Mouse (Mus musculus) midbrain, embryonic 13.5 days (tissue): ENCODE measurements at regions not wholly inside any gene's neighbourhood (a gene's known extent, or its start where the extent isn't known, plus 50 kb on each side); places are given as distances from the start of the nearest gene placed in this dataset.
"Not testable (repeated sequence)": the region's sequence is repeated elsewhere in the genome, so short reads cannot be mapped to it uniquely, and the experiment has no call there.

ENCODE experiments used
- ATAC-seq: fragments of 200-750 bp; cut with Nextera tagmentation; 2 replicates; pipeline ENCODE4 v1.8.0; 2017; ENCODE audit warnings: mild to moderate bottlenecking, moderate TSS enrichment, moderate library complexity
- H3K27ac ChIP-seq: fragments of 300-500 bp; sonication (generic); 2 replicates; pipeline ENCODE4 v1.5.1; 2015; ENCODE audit warnings: inconsistent platforms, mild to moderate bottlenecking, moderate library complexity
- H3K27me3 ChIP-seq: fragments of 300-500 bp; sonication (generic); 2 replicates; pipeline ENCODE4 v1.6.1; 2015; ENCODE audit warnings: mild to moderate bottlenecking, inconsistent platforms
- H3K36me3 ChIP-seq: fragments of 300-500 bp; sonication (generic); 2 replicates; pipeline ENCODE4 v1.6.1; 2015; ENCODE audit warnings: mild to moderate bottlenecking, inconsistent platforms
- H3K4me1 ChIP-seq: fragments of 300-500 bp; sonication (generic); replicated peaks from 2 replicates; pipeline ENCODE4 v1.6.1; 2015; ENCODE audit warnings: inconsistent platforms
- H3K4me2 ChIP-seq: fragments of 300-500 bp; sonication (generic); replicated peaks from 2 replicates; pipeline ENCODE4 v1.6.1; 2015; ENCODE audit warnings: moderate library complexity, mild to moderate bottlenecking, inconsistent platforms
- H3K4me3 ChIP-seq: fragments of 300-500 bp; sonication (generic); replicated peaks from 2 replicates; pipeline ENCODE4 v1.5.1; 2015; ENCODE audit warnings: mild to moderate bottlenecking, inconsistent platforms
- H3K9ac ChIP-seq: fragments of 300-500 bp; sonication (generic); replicated peaks from 2 replicates; pipeline ENCODE4 v1.6.1; 2015; ENCODE audit warnings: mild to moderate bottlenecking, inconsistent platforms
- H3K9me3 ChIP-seq: fragments of 300-500 bp; sonication (generic); 2 replicates; pipeline ENCODE4 v1.6.1; 2016; ENCODE audit warnings: mild to moderate bottlenecking, inconsistent platforms
- WGBS: fragments of 180-500 bp; shearing (Covaris S2); methylation state at CpG from one replicate; pipeline ENCODE4 v1.1.7; 2015; 5-methylcytosine and 5-hydroxymethylcytosine counted together

GRCm38 (mm10) chr1:5220668-5221408, 413.1 kb downstream of the Gm37988 start:
- ATAC-seq: 0 out of 2 replicates have a peak, but pooled peaks have one; percentile 20
- no peaks in the 10 kb centered on the region for H3K9me3 ChIP-seq
- no peaks in the 10 kb centered on the region for H3K4me1 ChIP-seq
- no peaks in the 10 kb centered on the region for H3K36me3 ChIP-seq
- no peaks in the 10 kb centered on the region for H3K27me3 ChIP-seq
- H3K4me2 ChIP-seq: no peak overlapping the region
- no peak overlapping the region for H3K9ac ChIP-seq
- 63% methylated on average over 3 of the region's 3 CpGs for WGBS
- H3K27ac ChIP-seq: no peak overlapping the region
- H3K4me3 ChIP-seq: no peak overlapping the region

GRCm38 (mm10) chr1:5227866-5228265, 420.2 kb downstream of the Gm37988 start:
- H3K9me3 ChIP-seq: no peaks in the 10 kb centered on the region
- no peak for ATAC-seq
- H3K4me2 ChIP-seq: no peak overlapping the region
- peaks cover 10% of the 10 kb centered on the region for H3K4me1 ChIP-seq
- 16% methylated on average over 6 of the region's 6 CpGs for WGBS
- H3K27me3 ChIP-seq: no peaks in the 10 kb centered on the region; the same call in 1 of the 2 replicates
- no peaks in the 10 kb centered on the region for H3K36me3 ChIP-seq
- no peak overlapping the region for H3K27ac ChIP-seq
- no peak overlapping the region for H3K9ac ChIP-seq
- H3K4me3 ChIP-seq: no peak overlapping the region

- H3K9ac ChIP-seq: no peak overlapping the region
- peaks cover 13% of the 10 kb centered on the region for H3K4me1 ChIP-seq
- 94% methylated on average over 5 of the region's 5 CpGs for WGBS
- H3K4me3 ChIP-seq: no peak overlapping the region
- H3K4me2 ChIP-seq: no peak overlapping the region
- no peaks in the 10 kb centered on the region; the same call in 1 of the 2 replicates for H3K27me3 ChIP-seq
- H3K27ac ChIP-seq: no peak overlapping the region
- H3K9me3 ChIP-seq: no peaks in the 10 kb centered on the region
- no peaks in the 10 kb centered on the region for H3K36me3 ChIP-seq
- ATAC-seq: no peak
Measured at GRCm38 (mm10) chr1:5231218-5231617, 423.5 kb downstream of the Gm37988 start.

GRCm38 (mm10) chr1:5231961-5232846, 424.5 kb downstream of the Gm37988 start:
- peaks cover 13% of the 10 kb centered on the region for H3K4me1 ChIP-seq
- H3K36me3 ChIP-seq: no peaks in the 10 kb centered on the region
- no peak overlapping the region for H3K9ac ChIP-seq
- H3K27me3 ChIP-seq: no peaks in the 10 kb centered on the region; the same call in 1 of the 2 replicates
- ATAC-seq: peak; percentile 53
- H3K9me3 ChIP-seq: no peaks in the 10 kb centered on the region
- no peak overlapping the region for H3K4me3 ChIP-seq
- 12% methylated on average over 4 of the region's 4 CpGs for WGBS
- no peak overlapping the region for H3K27ac ChIP-seq
- no peak overlapping the region for H3K4me2 ChIP-seq

- no peak overlapping the region for H3K4me3 ChIP-seq
- no peaks in the 10 kb centered on the region for H3K36me3 ChIP-seq
- peaks cover 13% of the 10 kb centered on the region for H3K4me1 ChIP-seq
- H3K27ac ChIP-seq: no peak overlapping the region
- H3K9ac ChIP-seq: no peak overlapping the region
- no peak overlapping the region for H3K4me2 ChIP-seq
- no peaks in the 10 kb centered on the region for H3K9me3 ChIP-seq
- H3K27me3 ChIP-seq: no peaks in the 10 kb centered on the region; the same call in 1 of the 2 replicates
- peak; percentile 96 for ATAC-seq
- 3% methylated on average over 1 of the region's 1 CpGs for WGBS
Measured at GRCm38 (mm10) chr1:5232847-5233245, 425.2 kb downstream of the Gm37988 start.

GRCm38 (mm10) chr1:5243186-5243585, 435.5 kb downstream of the Gm37988 start:
- 92% methylated on average over 3 of the region's 3 CpGs for whole genome bisulfite sequencing

GRCm38 (mm10) chr1:5260874-5261273, 453.2 kb downstream of the Gm37988 start:
- not testable (repeated sequence) for H3K9me3 ChIP-seq, H3K4me3 ChIP-seq, H3K4me2 ChIP-seq, H3K27me3 ChIP-seq, H3K36me3 ChIP-seq, H3K9ac ChIP-seq, ATAC-seq, H3K27ac ChIP-seq, H3K4me1 ChIP-seq
- WGBS: 74% methylated on average over 6 of the region's 6 CpGs

More at GRCm38 (mm10) chr1:5243186-5243585, 435.5 kb downstream of the Gm37988 start:
- H3K4me2 ChIP-seq: no peak overlapping the region
- H3K4me3 ChIP-seq: no peak overlapping the region
- no peaks in the 10 kb centered on the region for H3K27me3 ChIP-seq
- H3K9ac ChIP-seq: no peak overlapping the region
- H3K9me3 ChIP-seq: no peaks in the 10 kb centered on the region
- no peaks in the 10 kb centered on the region for H3K36me3 ChIP-seq
- ATAC-seq: no peak
- H3K27ac ChIP-seq: no peak overlapping the region
- H3K4me1 ChIP-seq: no peaks in the 10 kb centered on the region

GRCm38 (mm10) chr1:5261297-5261696, 453.6 kb downstream of the Gm37988 start:
- not testable (repeated sequence) for H3K4me1 ChIP-seq, H3K9me3 ChIP-seq, H3K9ac ChIP-seq, H3K36me3 ChIP-seq, H3K27ac ChIP-seq, H3K4me2 ChIP-seq, H3K4me3 ChIP-seq, ATAC-seq, H3K27me3 ChIP-seq
- WGBS: 37% methylated on average over 2 of the region's 2 CpGs

GRCm38 (mm10) chr1:5273938-5274337, 466.2 kb downstream of the Gm37988 start:
- H3K27ac ChIP-seq: no peak overlapping the region
- no peak for ATAC-seq
- H3K9ac ChIP-seq: no peak overlapping the region

GRCm38 (mm10) chr1:5294570-5294969, 486.9 kb downstream of the Gm37988 start:
- Histone ChIP-seq H3K27me3 (no peaks in the 10 kb centered on the region), H3K36me3 (no peaks in the 10 kb centered on the region), H3K4me1 (no peaks in the 10 kb centered on the region), H3K9ac (no peak overlapping the region), H3K4me2 (no peak overlapping the region), H3K27ac (no peak overlapping the region), H3K9me3 (no peaks in the 10 kb centered on the region), H3K4me3 (no peak overlapping the region)
- ATAC-seq: no peak

More at GRCm38 (mm10) chr1:5273938-5274337, 466.2 kb downstream of the Gm37988 start:
- Histone ChIP-seq H3K4me3 (no peak overlapping the region), H3K4me2 (no peak overlapping the region), H3K36me3 (no peaks in the 10 kb centered on the region), H3K27me3 (no peaks in the 10 kb centered on the region), H3K9me3 (no peaks in the 10 kb centered on the region), H3K4me1 (no peaks in the 10 kb centered on the region)

GRCm38 (mm10) chr1:5297627-5298026, 489.9 kb downstream of the Gm37988 start:
- H3K9me3 ChIP-seq: no peaks in the 10 kb centered on the region
- H3K4me1 ChIP-seq: no peaks in the 10 kb centered on the region
- no peak overlapping the region for H3K9ac ChIP-seq
- H3K4me2 ChIP-seq: no peak overlapping the region
- H3K4me3 ChIP-seq: no peak overlapping the region
- H3K36me3 ChIP-seq: no peaks in the 10 kb centered on the region
- WGBS: 100% methylated on average over 1 of the region's 1 CpGs
- no peaks in the 10 kb centered on the region for H3K27me3 ChIP-seq
- no peak for ATAC-seq
- no peak overlapping the region for H3K27ac ChIP-seq

GRCm38 (mm10) chr1:5311656-5312055, 504.0 kb downstream of the Gm37988 start:
- Histone ChIP-seq H3K9me3 (no peaks in the 10 kb centered on the region), H3K36me3 (no peaks in the 10 kb centered on the region), H3K4me2 (no peak overlapping the region), H3K4me1 (no peaks in the 10 kb centered on the region), H3K9ac (no peak overlapping the region), H3K27ac (no peak overlapping the region), H3K4me3 (no peak overlapping the region), H3K27me3 (no peaks in the 10 kb centered on the region)
- 87% methylated on average over 3 of the region's 3 CpGs for WGBS
- ATAC-seq: no peak
